Mouse (Mus musculus) layer of hippocampus, adult 9-10 months (tissue): ENCODE measurements around the gene Upp1.

Source experiments
- DNase-seq: peaks from one replicate; pipeline ENCODE4 v3.0.0; 2022; ENCODE audit warnings: low spot score

Gene Upp1

GRCm38 (mm10) chr11:9159953-9160352 lies 42.0 kb downstream of the Upp1 start:
- no peak for DNase-seq

GRCm38 (mm10) chr11:9167331-9167730 lies 49.4 kb downstream of the Upp1 start:
- DNase-seq: no peak

GRCm38 (mm10) chr11:9181477-9181876 lies 63.6 kb downstream of the Upp1 start:
- no peak for DNase-seq
